Mouse (Mus musculus): ENCODE measurements around the gene Smg5. TPM values are rescaled to one million over a fixed set of nuclear protein-coding genes. Genes with fewer than 3 reads are reported as not detected.
"Not testable (repeated sequence)": the region's sequence is repeated elsewhere in the genome, so short reads cannot be mapped to it uniquely, and the experiment has no call there.

Smg5 gene
- polyA plus RNA-seq (2015; fragmentation: Nextera tagmentation; extraction: Ambion mirVana) = 49.7 and 61.5 TPM in 2 replicates

DNA sequence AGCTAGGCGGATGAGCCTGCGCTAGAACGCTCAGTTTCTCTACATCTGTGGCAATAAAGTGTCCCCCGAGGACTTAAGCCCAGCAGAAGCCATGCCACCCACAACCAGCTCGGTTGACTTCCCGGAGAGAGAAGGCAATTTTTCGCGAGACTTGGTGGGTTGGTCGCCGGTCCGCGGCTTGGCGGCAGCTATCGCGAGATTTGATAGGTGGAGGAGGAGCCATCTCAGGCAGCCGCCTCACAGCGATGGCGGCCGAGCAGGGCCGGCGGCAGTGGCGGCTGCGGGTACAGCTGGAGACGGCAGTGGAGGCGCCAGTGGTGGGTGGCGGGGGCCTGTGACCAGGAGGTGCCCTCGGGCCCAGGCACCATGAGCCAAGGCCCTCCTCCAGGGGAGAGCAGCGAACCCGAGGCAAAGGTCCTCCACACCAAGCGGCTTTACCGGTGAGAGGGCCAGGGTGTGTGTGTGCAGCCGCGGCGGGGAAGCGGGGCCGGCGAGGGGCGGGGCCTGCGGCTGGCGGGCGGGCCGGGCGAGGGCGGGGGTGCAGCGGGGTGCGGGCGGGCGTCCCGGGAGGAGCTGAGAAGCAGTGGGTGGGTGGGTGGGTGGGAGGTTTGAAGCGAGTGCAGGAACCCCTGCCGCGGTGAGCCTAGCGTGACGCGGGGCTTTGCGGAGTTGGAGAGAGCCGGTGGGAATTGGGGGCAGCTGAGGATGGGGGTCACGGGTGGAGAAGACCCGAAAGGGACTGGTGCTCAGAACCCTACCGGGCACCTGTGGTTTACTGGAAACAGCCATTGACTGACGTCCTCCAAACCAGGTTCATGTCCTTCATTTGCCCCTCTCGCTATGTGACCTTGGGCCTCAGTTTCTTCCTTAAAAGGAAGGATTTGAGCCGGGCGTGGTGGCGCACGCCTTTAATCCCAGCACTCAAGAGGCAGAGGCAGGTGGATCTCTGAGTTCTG lies at the start of gene Smg5, which contains the start of gene Tmem79:
Gene Smg5, plus strand, starts transcription at position 203 of the 956 bp plus-strand sequence.
Gene Tmem79, minus strand, starts transcription at position 91 of the 956 bp plus-strand sequence.
- no peaks in the 10 kb centered on the region for H3K36me3 ChIP-seq (ENCODE audit: control insufficient read depth, insufficient read depth, low read length)

GRCm38 (mm10) chr3:88287110-88287509 lies 49.0 kb upstream of the Smg5 start, which contains the start of gene Gm38392:
Gene Gm38392, minus strand, starts transcription at chr3:88287210.
- Histone ChIP-seq H3K4me1 (ENCODE audit: control insufficient read depth, insufficient read depth, low read depth, low read length) (no peaks in the 10 kb centered on the region), H3K4me2 (ENCODE audit: low read length) (no peak within 1 kb of the TSS), H3K4me3 (ENCODE audit: low read length) (no peak within 1 kb of the TSS), H3K9ac (ENCODE audit: low read depth, low read length) (no peak within 1 kb of the TSS), H3K9me3 (ENCODE audit: control insufficient read depth, low read length) (no peaks in the 10 kb centered on the region), H3K27ac (ENCODE audit: low read depth, low read length) (no peak within 1 kb of the TSS), H3K36me3 (ENCODE audit: control insufficient read depth, insufficient read depth, low read length) (no peaks in the 10 kb centered on the region), H3K27me3 (replicated peaks; ENCODE audit: control insufficient read depth, insufficient read depth, low read length) (no peaks in the 10 kb centered on the region)
- ATAC-seq = no peak
- 98% methylated on average over 4 of the region's 4 CpGs for WGBS

More for the DNA sequence above, at the start of gene Smg5, which contains the start of gene Tmem79:
- no peaks in the 10 kb centered on the region for H3K9me3 ChIP-seq (ENCODE audit: control insufficient read depth, low read length)
- H3K4me3 ChIP-seq (ENCODE audit: low read length) = peak within 1 kb of the TSS; percentile 86
- H3K9ac ChIP-seq (ENCODE audit: low read depth, low read length) = peak within 1 kb of the TSS; percentile 97
- peak within 1 kb of the TSS; percentile 96 for H3K27ac ChIP-seq (ENCODE audit: low read depth, low read length)
- peak; percentile 97 for ATAC-seq
- H3K4me1 ChIP-seq (ENCODE audit: control insufficient read depth, insufficient read depth, low read depth, low read length) = peaks cover 13% of the 10 kb centered on the region
- H3K27me3 ChIP-seq (replicated peaks; ENCODE audit: control insufficient read depth, insufficient read depth, low read length) = no peaks in the 10 kb centered on the region
- 3% methylated on average over 58 of the region's 66 CpGs for WGBS
- H3K4me2 ChIP-seq (ENCODE audit: low read length) = peak within 1 kb of the TSS; percentile 69

DNA sequence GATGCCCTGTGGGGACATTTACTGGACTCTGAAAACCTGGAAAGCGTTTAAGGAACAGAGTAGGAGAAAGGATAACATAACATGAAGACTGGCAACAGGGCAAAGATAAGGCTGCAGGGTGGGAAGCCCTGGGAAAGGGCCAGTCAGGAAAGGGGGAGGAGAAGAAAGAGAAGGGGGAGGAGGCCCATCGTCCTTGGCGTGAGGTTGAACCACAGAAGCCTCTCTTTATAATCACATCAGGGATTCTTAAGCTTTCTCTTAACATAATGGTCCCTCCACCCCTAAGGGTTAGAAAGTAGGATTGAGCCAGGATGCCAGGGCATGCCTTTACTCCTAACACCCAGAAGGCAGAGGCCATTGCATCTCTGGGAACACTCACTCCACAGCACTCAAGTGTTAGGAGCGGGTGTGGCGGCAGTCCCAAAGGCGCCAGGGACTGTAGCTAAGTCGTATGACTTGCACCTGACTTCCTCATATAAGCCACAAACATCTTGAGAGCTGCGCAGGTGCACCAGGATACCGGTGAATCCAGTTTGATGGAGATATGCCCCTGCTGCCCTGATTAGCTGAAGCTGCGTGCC lies 47.8 kb upstream of the Smg5 start:
- not testable (repeated sequence) for H3K4me2 ChIP-seq (ENCODE audit: low read length); H3K9me3 ChIP-seq (ENCODE audit: control insufficient read depth, low read length); ATAC-seq; H3K4me3 ChIP-seq (ENCODE audit: low read length); H3K27ac ChIP-seq (ENCODE audit: low read depth, low read length); H3K9ac ChIP-seq (ENCODE audit: low read depth, low read length); H3K27me3 ChIP-seq (replicated peaks; ENCODE audit: control insufficient read depth, insufficient read depth, low read length); H3K4me1 ChIP-seq (ENCODE audit: control insufficient read depth, insufficient read depth, low read depth, low read length); H3K36me3 ChIP-seq (ENCODE audit: control insufficient read depth, insufficient read depth, low read length)
- 77% methylated on average over 8 of the region's 10 CpGs for WGBS

DNA sequence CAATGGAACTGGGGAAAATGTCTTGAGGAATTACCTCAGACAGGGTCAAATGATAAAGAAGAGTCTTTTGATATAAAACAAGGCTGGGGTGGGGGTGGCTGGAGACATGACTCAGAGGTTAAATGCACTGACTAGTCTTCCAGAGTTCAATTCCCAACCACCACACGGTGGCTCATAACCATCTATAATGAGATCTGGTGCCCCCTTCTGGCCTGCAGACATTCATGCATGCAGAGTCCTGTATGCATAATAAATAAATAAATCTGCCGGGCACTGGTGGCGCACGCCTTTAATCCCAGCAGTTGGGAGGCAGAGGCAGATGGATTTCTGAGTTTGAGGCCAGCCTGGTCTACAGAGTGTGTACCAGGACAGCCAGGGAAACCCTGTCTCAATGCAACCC lies 44.1 kb upstream of the Smg5 start:
- H3K4me1 ChIP-seq (ENCODE audit: control insufficient read depth, insufficient read depth, low read depth, low read length) = peaks cover 5% of the 10 kb centered on the region
- no peak overlapping the region for H3K4me2 ChIP-seq (ENCODE audit: low read length)
- H3K27me3 ChIP-seq (replicated peaks; ENCODE audit: control insufficient read depth, insufficient read depth, low read length) = no peaks in the 10 kb centered on the region
- 41% methylated on average over 4 of the region's 4 CpGs for WGBS
- H3K36me3 ChIP-seq (ENCODE audit: control insufficient read depth, insufficient read depth, low read length) = no peaks in the 10 kb centered on the region
- H3K9ac ChIP-seq (ENCODE audit: low read depth, low read length) = no peak overlapping the region
- no peaks in the 10 kb centered on the region for H3K9me3 ChIP-seq (ENCODE audit: control insufficient read depth, low read length)
- no peak for ATAC-seq
- no peak overlapping the region for H3K4me3 ChIP-seq (ENCODE audit: low read length)
- H3K27ac ChIP-seq (ENCODE audit: low read depth, low read length) = no peak overlapping the region

DNA sequence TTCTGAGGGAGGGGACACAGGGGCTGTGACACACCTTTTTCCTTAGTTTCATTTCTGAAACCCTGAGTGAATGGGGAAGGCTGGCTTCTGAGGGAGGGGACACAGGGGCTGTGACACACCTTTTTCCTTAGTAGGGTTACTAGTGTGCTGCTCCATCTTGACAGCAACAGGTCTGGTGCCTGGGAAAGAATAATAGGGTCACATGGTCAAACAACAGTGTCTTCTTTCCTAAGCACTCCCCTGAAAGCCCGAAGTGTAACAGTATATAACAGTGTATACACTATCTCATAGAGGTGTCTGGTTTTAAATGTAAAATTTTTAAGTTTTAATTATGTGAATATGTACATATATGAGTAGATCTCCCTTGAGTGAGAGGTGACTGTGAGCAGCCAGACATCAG lies 40.8 kb upstream of the Smg5 start:
- 75% methylated on average over 1 of the region's 1 CpGs for WGBS
- not testable (repeated sequence) for H3K27me3 ChIP-seq (replicated peaks; ENCODE audit: control insufficient read depth, insufficient read depth, low read length); H3K4me2 ChIP-seq (ENCODE audit: low read length); H3K4me3 ChIP-seq (ENCODE audit: low read length); ATAC-seq; H3K9me3 ChIP-seq (ENCODE audit: control insufficient read depth, low read length); H3K36me3 ChIP-seq (ENCODE audit: control insufficient read depth, insufficient read depth, low read length); H3K27ac ChIP-seq (ENCODE audit: low read depth, low read length); H3K9ac ChIP-seq (ENCODE audit: low read depth, low read length)
- peaks cover 17% of the 10 kb centered on the region for H3K4me1 ChIP-seq (ENCODE audit: control insufficient read depth, insufficient read depth, low read depth, low read length)

DNA sequence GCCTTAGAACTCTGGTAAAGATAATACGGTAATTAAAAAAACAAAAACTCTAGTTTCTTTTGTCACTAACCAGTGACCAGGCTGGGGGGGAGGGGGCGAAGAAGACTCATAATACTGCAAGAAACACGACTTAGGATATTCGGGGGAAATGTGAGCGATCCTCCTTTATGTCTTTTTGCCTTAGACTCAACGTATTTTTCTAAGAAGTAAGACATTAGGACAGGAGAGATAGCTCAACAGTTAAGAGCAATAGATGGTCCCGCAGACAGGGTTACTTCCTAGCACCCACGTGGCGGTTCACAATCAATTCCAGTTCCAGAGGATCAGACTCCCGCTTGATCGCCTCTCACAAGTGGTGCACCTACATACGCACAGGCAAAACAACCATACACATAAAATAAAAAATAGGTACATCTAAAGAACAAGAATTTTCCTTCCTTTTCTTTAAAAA lies 39.9 kb upstream of the Smg5 start:
- H3K4me3 ChIP-seq (ENCODE audit: low read length) = peak overlapping the region; percentile 82
- peak; percentile 5; the same call in 1 of the 2 replicates for ATAC-seq
- no peaks in the 10 kb centered on the region for H3K27me3 ChIP-seq (replicated peaks; ENCODE audit: control insufficient read depth, insufficient read depth, low read length)
- no peaks in the 10 kb centered on the region for H3K9me3 ChIP-seq (ENCODE audit: control insufficient read depth, low read length)
- H3K4me2 ChIP-seq (ENCODE audit: low read length) = peak overlapping the region; percentile 79
- peak overlapping the region; percentile 66 for H3K9ac ChIP-seq (ENCODE audit: low read depth, low read length)
- peak overlapping the region; percentile 93 for H3K27ac ChIP-seq (ENCODE audit: low read depth, low read length)
- peaks cover 13% of the 10 kb centered on the region for H3K36me3 ChIP-seq (ENCODE audit: control insufficient read depth, insufficient read depth, low read length)
- H3K4me1 ChIP-seq (ENCODE audit: control insufficient read depth, insufficient read depth, low read depth, low read length) = peaks cover 17% of the 10 kb centered on the region
- WGBS = 1% methylated on average over 12 of the region's 12 CpGs

- no peaks in the 10 kb centered on the region for H3K9me3 ChIP-seq (ENCODE audit: control insufficient read depth, low read length)
- H3K27ac ChIP-seq (ENCODE audit: low read depth, low read length) = peak within 1 kb of the TSS; percentile 93
- ATAC-seq = peak; percentile 100
- H3K4me2 ChIP-seq (ENCODE audit: low read length) = peak within 1 kb of the TSS; percentile 79
- peak within 1 kb of the TSS; percentile 82 for H3K4me3 ChIP-seq (ENCODE audit: low read length)
- H3K4me1 ChIP-seq (ENCODE audit: control insufficient read depth, insufficient read depth, low read depth, low read length) = peaks cover 17% of the 10 kb centered on the region
- WGBS = under 1% methylated on average over 44 of the region's 44 CpGs
- peaks cover 19% of the 10 kb centered on the region for H3K36me3 ChIP-seq (ENCODE audit: control insufficient read depth, insufficient read depth, low read length)
- H3K9ac ChIP-seq (ENCODE audit: low read depth, low read length) = peak within 1 kb of the TSS; percentile 88
- H3K27me3 ChIP-seq (replicated peaks; ENCODE audit: control insufficient read depth, insufficient read depth, low read length) = no peaks in the 10 kb centered on the region
These were observed 39.3 kb upstream of the Smg5 start, which contains the start of the genes Tsacc and Cct3 for GRCm38 (mm10) chr3:88296561-88297318. Gene Tsacc, minus strand, starts transcription at chr3:88296999. Gene Cct3, plus strand, starts transcription at chr3:88297116.

- WGBS = under 1% methylated on average over 30 of the region's 30 CpGs
- no peak for ATAC-seq
- H3K27me3 ChIP-seq (replicated peaks; ENCODE audit: control insufficient read depth, insufficient read depth, low read length) = no peaks in the 10 kb centered on the region
These were observed 38.7 kb upstream of the Smg5 start for GRCm38 (mm10) chr3:88297321-88297851.

More at GRCm38 (mm10) chr3:88297321-88297851, 38.7 kb upstream of the Smg5 start:
- peak overlapping the region; percentile 93 for H3K27ac ChIP-seq (ENCODE audit: low read depth, low read length)
- H3K9ac ChIP-seq (ENCODE audit: low read depth, low read length) = peak overlapping the region; percentile 88
- peaks cover 17% of the 10 kb centered on the region for H3K4me1 ChIP-seq (ENCODE audit: control insufficient read depth, insufficient read depth, low read depth, low read length)
- H3K4me2 ChIP-seq (ENCODE audit: low read length) = peak overlapping the region; percentile 75
- H3K4me3 ChIP-seq (ENCODE audit: low read length) = peak overlapping the region; percentile 82
- H3K9me3 ChIP-seq (ENCODE audit: control insufficient read depth, low read length) = no peaks in the 10 kb centered on the region
- peaks cover 23% of the 10 kb centered on the region for H3K36me3 ChIP-seq (ENCODE audit: control insufficient read depth, insufficient read depth, low read length)
